Mouse (Mus musculus) midbrain, postnatal 0 days (tissue): ENCODE data around the gene Lrch3. TPM values are rescaled to one million over a fixed set of nuclear protein-coding genes. Genes with fewer than 3 reads are reported as not detected.

Experiments
- ATAC-seq: fragments of 200-750 bp; cut with Nextera tagmentation; 2 replicates; pipeline ENCODE4 v1.8.0; 2017; ENCODE audit warnings: moderate number of reproducible peaks, mild to moderate bottlenecking, moderate TSS enrichment, moderate library complexity; ENCODE audit not compliant: low FRiP score
- DNase-seq: peaks from one replicate; pipeline ENCODE4 v3.0.0-alpha.2; 2015; ENCODE audit warnings: low spot score
- H3K27ac ChIP-seq: fragments of 300-500 bp; sonication (generic); 2 replicates; pipeline ENCODE4 v1.5.1; 2014; ENCODE audit warnings: low read depth, mild to moderate bottlenecking, low read length, mixed read lengths
- H3K27me3 ChIP-seq: fragments of 300-500 bp; sonication (generic); 2 replicates; pipeline ENCODE4 v1.6.1; 2014; ENCODE audit warnings: low read length, control low read depth, mixed read lengths; ENCODE audit not compliant: insufficient read depth
- H3K36me3 ChIP-seq: fragments of 300-500 bp; sonication (generic); 2 replicates; pipeline ENCODE4 v1.6.1; 2014; ENCODE audit warnings: low read length, control low read depth, mixed read lengths; ENCODE audit not compliant: insufficient read depth
- H3K4me1 ChIP-seq: fragments of 300-500 bp; sonication (generic); 2 replicates; pipeline ENCODE4 v1.6.1; 2014; ENCODE audit warnings: mild to moderate bottlenecking, control low read depth, antibody characterized with exemption, low read length, mixed read lengths; ENCODE audit not compliant: insufficient read depth
- H3K4me2 ChIP-seq: fragments of 300-500 bp; sonication (generic); 2 replicates; pipeline ENCODE4 v1.6.1; 2014; ENCODE audit warnings: low read depth, mild to moderate bottlenecking, low read length, mixed read lengths; ENCODE audit not compliant: poor library complexity, severe bottlenecking
- H3K4me3 ChIP-seq: fragments of 300-500 bp; sonication (generic); 2 replicates; pipeline ENCODE4 v1.5.1; 2014; ENCODE audit warnings: low read depth, mild to moderate bottlenecking, low read length, moderate library complexity
- H3K9ac ChIP-seq: fragments of 300-500 bp; sonication (generic); replicated peaks from 2 replicates; pipeline ENCODE4 v1.6.1; 2014; ENCODE audit warnings: mild to moderate bottlenecking, low read length, moderate library complexity, mixed read lengths; ENCODE audit not compliant: poor library complexity, severe bottlenecking
- H3K9me3 ChIP-seq: fragments of 300-500 bp; sonication (generic); 2 replicates; pipeline ENCODE4 v1.6.1; 2016; ENCODE audit warnings: low read length, control low read depth
- CTCF ChIP-seq: IDR thresholded peaks from 2 replicates; pipeline ENCODE4 v1.5.1; 2016; ENCODE audit warnings: antibody characterized with exemption, mild to moderate bottlenecking
- WGBS: fragments of 180-500 bp; shearing (Covaris S2); extraction: QIAGEN DNeasy Blood & Tissue Kit; methylation state at CpG from one replicate; pipeline ENCODE4 v1.1.7; 2014; 5-methylcytosine and 5-hydroxymethylcytosine counted together
- polyA plus RNA-seq: library from polyadenylated mRNA; unstranded; fragments of >200 nt; fragmentation: Nextera tagmentation; extraction: Ambion mirVana; gene quantifications from 2 replicates; pipeline ENCODE4 v1.2.1, GENCODE M21; 2015
- total RNA-seq: library from RNA; depleted of rRNA; stranded (reverse); fragments of >200 nt; gene quantifications from 2 replicates; pipeline ENCODE4 v1.2.3, GENCODE M21; 2014

Gene Lrch3
- total and polyA plus RNA-seq, 2 experiments from 2014 or later = 25.3 to 38.9 TPM

DNA sequence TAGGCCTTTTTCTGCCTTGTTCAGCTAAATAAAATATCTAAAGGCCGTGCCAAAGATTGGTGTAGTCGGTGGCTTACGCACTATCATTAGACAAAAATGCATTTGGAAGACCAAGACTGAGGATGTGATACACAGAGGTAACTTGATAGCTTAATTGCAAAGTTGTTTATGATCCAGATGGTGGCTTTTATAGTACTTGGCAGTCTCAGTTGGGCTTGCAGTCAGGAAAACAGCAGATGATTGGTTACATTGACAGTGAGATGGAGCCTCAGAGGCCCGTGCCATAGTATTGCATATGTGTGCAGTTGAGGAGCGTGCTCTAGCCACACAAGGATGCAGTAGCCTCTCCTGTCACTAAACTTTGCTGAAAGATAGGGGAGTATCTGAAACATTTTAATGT lies 28.8 kb downstream of the Lrch3 start:
- no peaks in the 10 kb centered on the region for H3K9me3 ChIP-seq
- no peaks in the 10 kb centered on the region for H3K36me3 ChIP-seq
- ATAC-seq (no peak), DNase-seq (peak; percentile 32)
- H3K4me2 ChIP-seq = no peak overlapping the region
- no peaks in the 10 kb centered on the region for H3K4me1 ChIP-seq
- H3K27ac ChIP-seq = no peak overlapping the region
- no peaks in the 10 kb centered on the region for H3K27me3 ChIP-seq
- no peak overlapping the region for H3K4me3 ChIP-seq
- TF ChIP-seq CTCF = no peak
- no peak overlapping the region for H3K9ac ChIP-seq
- WGBS = 91% methylated on average over 5 of the region's 5 CpGs

DNA sequence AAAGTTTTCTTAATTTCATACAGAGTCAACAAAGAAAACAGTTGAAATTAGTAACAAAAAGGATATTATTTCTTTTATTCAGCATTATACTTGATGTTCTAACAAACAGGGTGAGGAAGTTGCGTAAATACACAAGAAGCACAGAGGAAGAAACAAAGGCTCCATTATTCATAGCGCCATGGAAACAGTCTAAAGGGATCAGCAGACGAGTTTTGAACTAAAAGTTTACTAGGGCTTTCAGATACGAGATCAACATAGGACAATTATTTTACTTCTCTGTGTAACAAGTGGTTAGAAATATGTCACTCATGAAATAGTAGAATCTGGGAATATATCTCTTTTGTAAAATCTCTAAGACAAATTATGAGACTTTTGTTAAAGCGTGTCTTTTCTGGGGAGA lies 31.5 kb downstream of the Lrch3 start:
- TF ChIP-seq CTCF = no peak
- 39% methylated on average over 5 of the region's 5 CpGs for WGBS
- DNase-seq = peak; percentile 25
- H3K4me2 ChIP-seq = no peak overlapping the region
- H3K27ac ChIP-seq = no peak overlapping the region
- no peaks in the 10 kb centered on the region for H3K4me1 ChIP-seq
- ATAC-seq = no peak
- no peaks in the 10 kb centered on the region for H3K36me3 ChIP-seq
- H3K27me3 ChIP-seq = no peaks in the 10 kb centered on the region
- no peak overlapping the region for H3K9ac ChIP-seq
- no peak overlapping the region for H3K4me3 ChIP-seq
- no peaks in the 10 kb centered on the region for H3K9me3 ChIP-seq

DNA sequence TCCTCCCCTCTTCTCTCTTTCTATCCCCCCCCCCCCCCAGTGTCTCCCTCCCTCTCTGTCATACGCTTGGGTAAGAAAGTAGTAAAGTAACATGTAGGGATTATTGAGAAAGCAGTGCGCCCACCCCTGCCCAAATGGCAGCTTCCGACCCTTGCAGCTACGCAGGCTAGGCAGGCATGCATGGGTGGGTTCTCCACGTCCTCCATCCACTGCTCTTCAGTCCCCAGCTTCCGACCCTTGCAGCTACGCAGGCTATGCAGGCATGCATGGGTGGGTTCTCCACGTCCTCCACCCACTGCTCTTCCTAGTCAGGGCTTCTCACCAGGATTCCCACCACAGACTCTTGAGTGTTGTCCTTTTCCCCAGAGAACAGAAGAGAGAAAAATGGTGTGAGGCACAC lies 34.1 kb downstream of the Lrch3 start:
- no peak overlapping the region for H3K27ac ChIP-seq
- H3K27me3 ChIP-seq = no peaks in the 10 kb centered on the region
- DNase-seq (no peak), ATAC-seq (no peak)
- 73% methylated on average over 8 of the region's 8 CpGs for WGBS
- H3K9ac ChIP-seq = no peak overlapping the region
- H3K4me2 ChIP-seq = no peak overlapping the region
- H3K9me3 ChIP-seq = no peaks in the 10 kb centered on the region
- H3K4me3 ChIP-seq = no peak overlapping the region
- peaks cover 3% of the 10 kb centered on the region; the same call in 1 of the 2 replicates for H3K36me3 ChIP-seq
- no peaks in the 10 kb centered on the region for H3K4me1 ChIP-seq
- TF ChIP-seq CTCF = no peak

DNA sequence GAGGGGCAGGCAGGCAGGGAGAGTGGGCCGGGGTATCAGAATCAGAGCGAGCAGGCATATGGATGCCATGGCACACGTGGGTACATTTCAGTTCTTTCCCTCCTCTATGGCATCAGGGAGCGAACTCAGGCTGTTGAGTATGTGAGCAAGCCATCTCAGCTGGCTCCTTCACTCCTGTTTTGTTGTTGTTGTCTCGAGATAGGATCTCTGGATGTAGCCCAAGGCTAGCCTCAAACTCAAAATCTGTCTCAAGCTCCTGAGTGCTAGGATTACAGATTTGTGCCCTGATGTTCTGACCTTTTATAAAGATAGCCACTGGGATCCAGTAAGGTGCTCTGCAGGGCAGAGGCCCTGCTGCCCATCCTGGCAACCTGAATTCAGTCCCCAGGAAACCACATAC lies 34.8 kb downstream of the Lrch3 start:
- TF ChIP-seq CTCF = no peak
- Histone ChIP-seq H3K27ac (no peak overlapping the region), H3K36me3 (peaks cover 3% of the 10 kb centered on the region; the same call in 1 of the 2 replicates), H3K4me2 (no peak overlapping the region), H3K4me3 (no peak overlapping the region), H3K4me1 (no peaks in the 10 kb centered on the region), H3K9me3 (no peaks in the 10 kb centered on the region), H3K9ac (no peak overlapping the region), H3K27me3 (no peaks in the 10 kb centered on the region)
- 85% methylated on average over 5 of the region's 5 CpGs for WGBS
- ATAC-seq = no peak
- no peak for DNase-seq

DNA sequence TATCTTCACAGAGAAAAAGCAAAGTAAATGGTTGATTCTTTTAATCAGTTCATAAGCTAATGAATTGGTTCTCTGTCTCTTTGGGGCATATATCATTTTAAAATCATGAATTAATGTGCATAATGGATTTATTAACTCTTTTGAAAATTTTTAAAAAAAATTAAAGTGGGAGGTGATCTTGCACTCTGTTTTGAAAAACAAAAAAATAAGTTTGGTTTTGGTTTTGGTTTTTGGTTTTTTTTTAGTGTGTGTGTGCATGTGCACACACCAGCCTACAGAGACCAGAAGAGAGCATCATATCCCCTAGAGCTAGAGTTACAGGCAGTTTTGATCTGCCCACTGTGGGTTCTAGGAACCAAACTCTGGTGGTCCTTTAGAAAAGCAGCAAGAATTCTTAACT lies 35.4 kb downstream of the Lrch3 start:
- Histone ChIP-seq H3K4me3 (no peak overlapping the region), H3K4me1 (no peaks in the 10 kb centered on the region), H3K27ac (no peak overlapping the region), H3K9me3 (no peaks in the 10 kb centered on the region), H3K9ac (no peak overlapping the region), H3K27me3 (no peaks in the 10 kb centered on the region), H3K36me3 (peaks cover 3% of the 10 kb centered on the region; the same call in 1 of the 2 replicates), H3K4me2 (no peak overlapping the region)
- TF ChIP-seq CTCF = no peak
- no peak for ATAC-seq
- DNase-seq = no peak

DNA sequence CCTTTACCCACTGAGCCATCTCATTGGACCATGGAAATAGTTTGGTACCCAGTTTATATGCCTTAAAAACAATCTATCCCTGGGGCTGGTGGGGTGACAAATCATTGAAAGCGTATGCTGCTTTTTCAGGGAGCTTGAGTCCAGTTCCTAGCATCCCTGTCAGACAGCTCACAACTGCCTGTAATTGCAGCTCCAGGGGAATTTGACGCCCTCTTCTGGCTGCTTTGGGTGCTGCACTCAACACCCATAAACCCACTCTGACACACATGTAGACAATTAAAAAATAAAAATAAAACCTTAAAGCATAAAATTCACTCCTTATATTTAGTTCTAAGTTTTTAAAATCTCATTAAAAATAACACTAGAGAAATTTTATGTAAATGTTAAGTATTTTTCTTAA lies 37.2 kb downstream of the Lrch3 start:
- ATAC-seq = no peak
- Histone ChIP-seq H3K9ac (no peak overlapping the region), H3K36me3 (peaks cover 11% of the 10 kb centered on the region), H3K27me3 (no peaks in the 10 kb centered on the region), H3K4me3 (no peak overlapping the region), H3K27ac (no peak overlapping the region), H3K4me2 (no peak overlapping the region), H3K9me3 (no peaks in the 10 kb centered on the region), H3K4me1 (no peaks in the 10 kb centered on the region)
- no peak for DNase-seq
- peak; percentile 23 for TF ChIP-seq CTCF
- WGBS = 88% methylated on average over 2 of the region's 2 CpGs
